Mouse (Mus musculus) limb, embryonic 11.5 days (tissue): Measurements from ENCODE around the gene Mboat7. TPM values are rescaled to one million over a fixed set of nuclear protein-coding genes. Genes with fewer than 3 reads are reported as not detected.

Experiments used
- microRNA-seq: library from miRNA; unstranded; fragments of <30 nt; microRNA quantifications from one replicate; pipeline ENCODE4, GENCODE M21; 2016
- polyA plus RNA-seq: library from polyadenylated mRNA; unstranded; fragments of >200 nt; fragmentation: Nextera tagmentation; extraction: Ambion mirVana; gene quantifications from 2 replicates; pipeline ENCODE4 v1.2.1, GENCODE M21; 2014

Gene Mboat7
- polyA plus RNA-seq, 1 experiment from 2014 or later: 41.2 TPM

Small RNA genes lying within 50 kb of the gene (microRNA-seq; reads per million reads assigned to microRNA genes)
- gene Mir3572: 4.0 reads per million, percentile 6 among the genes with 10 or more reads in this experiment

Other genes starting within 250 kb of the Mboat7 start
- gene Tarm1, start 190.9 kb downstream of the Mboat7 start, polyA plus RNA-seq: not detected in 2 replicates
- gene Oscar, start 77.4 kb downstream of the Mboat7 start, polyA plus RNA-seq: 0.29 TPM in 1 of 2 replicates, not detected in the other
- 400 and 407 TPM in 2 replicates for gene Ndufa3, start 76.2 kb downstream of the Mboat7 start, polyA plus RNA-seq
- gene Tfpt, start 63.6 kb downstream of the Mboat7 start, polyA plus RNA-seq: 31.1 and 35.5 TPM in 2 replicates
- 150 TPM in 2 replicates for gene Prpf31, start 63.5 kb downstream of the Mboat7 start, polyA plus RNA-seq
- 87.2 and 94.2 TPM in 2 replicates for gene Cnot3, start 48.3 kb downstream of the Mboat7 start, polyA plus RNA-seq
- 13.8 and 14.6 TPM in 2 replicates for gene Leng1, start 27.7 kb downstream of the Mboat7 start, polyA plus RNA-seq
- gene Tmc4, start 16.0 kb downstream of the Mboat7 start, polyA plus RNA-seq: 3.6 and 4.2 TPM in 2 replicates
- gene Tsen34, start 660 bp downstream of the Mboat7 start, polyA plus RNA-seq: 289 TPM in 2 replicates
- gene Rps9, start 10.5 kb upstream of the Mboat7 start, polyA plus RNA-seq: 1,472 and 1,559 TPM in 2 replicates
- 0.13 TPM in 1 of 2 replicates, not detected in the other for gene Pirb, start 26.9 kb upstream of the Mboat7 start, polyA plus RNA-seq
- gene Gm15448, start 132.2 kb upstream of the Mboat7 start, polyA plus RNA-seq: not detected in 2 replicates
- 0.11 and 0.23 TPM in 2 replicates for gene Pira2, start 151.5 kb upstream of the Mboat7 start, polyA plus RNA-seq
- gene Gm14548, start 204.6 kb upstream of the Mboat7 start, polyA plus RNA-seq: not detected in 2 replicates
- 0.13 TPM in 1 of 2 replicates, not detected in the other for gene Lilra6, start 222.0 kb upstream of the Mboat7 start, polyA plus RNA-seq